11 mouse cellular contexts compared by ENCODE assay signal in genomic region chr6:93845498-93845897, GRCm38 (mm10).
"Had no signal": no experiment of that assay in that cellular context is flagged by ENCODE, and none has a peak within 500 bp of the region (broad histone marks: within the 10 kb centered on the region; RNA-seq: fewer than 3 reads in every experiment).

No protein-coding gene starts in this region.

- H3K27me3 ChIP-seq: limb, embryonic 13.5 days; midbrain, embryonic 12.5 days had no signal

- H3K4me3 ChIP-seq: limb, embryonic 13.5 days; midbrain, embryonic 12.5 days had no signal

- H3K36me3 ChIP-seq: limb, embryonic 13.5 days; midbrain, embryonic 12.5 days had no signal

- H3K4me2 ChIP-seq: limb, embryonic 13.5 days; midbrain, embryonic 12.5 days had no signal

- H3K9me3 ChIP-seq: limb, embryonic 13.5 days; midbrain, embryonic 12.5 days had no signal

- H3K9ac ChIP-seq: limb, embryonic 13.5 days; liver, embryonic 14.5 days; midbrain, embryonic 12.5 days had no signal

- DNase-seq: kidney, adult 9 months; kidney, postnatal 36 days; left cerebral cortex, postnatal 4 days; lung, adult 18-20 months; right cerebral cortex, postnatal 25 days; thymus, adult 2 months; thymus, postnatal 25 days had no signal

- H3K27ac ChIP-seq: kidney, postnatal 0 days; limb, embryonic 13.5 days; liver, embryonic 14.5 days; midbrain, embryonic 12.5 days had no signal
